Mouse (Mus musculus): Measurements from ENCODE around the gene Zbtb32. TPM values are rescaled to one million over a fixed set of nuclear protein-coding genes. Genes with fewer than 3 reads are reported as not detected.

The Zbtb32 gene
- total and polyA plus RNA-seq, 3 experiments: 20.1 to 32.8 TPM; not detected in 1

GRCm38 (mm10) chr7:30634621-30635020 lies 35.9 kb upstream of the Zbtb32 start:
- no peaks in the 10 kb centered on the region for H3K79me2 ChIP-seq (ENCODE audit: control insufficient read depth, insufficient read depth, low read length, poor library complexity)
- H3K27ac ChIP-seq (ENCODE audit: control insufficient read depth, low read depth, low read length): no peak overlapping the region
- no peak overlapping the region for H3K9ac ChIP-seq (ENCODE audit: control insufficient read depth, low read depth, low read length, poor library complexity, severe bottlenecking)
- H3K9me3 ChIP-seq (replicated peaks; ENCODE audit: insufficient read depth, low read length): no peaks in the 10 kb centered on the region
- TF ChIP-seq MXI1 (IDR thresholded peaks at IDR 0.05; ENCODE audit: low read depth, low read length): peak; percentile 52
- peak; percentile 57 to 85 (median 65) for TF ChIP-seq CTCF (IDR thresholded peaks at IDR 0.05 in 2 of 3, conservative IDR thresholded peaks at IDR 0.05 in 1 of 3; ENCODE audit: control insufficient read depth in 1 of 3, insufficient read depth in 1 of 3, low read depth in 2 of 3, low read length in 3 of 3, poor library complexity in 1 of 3, severe bottlenecking in 1 of 3)
- TF ChIP-seq SMC3 (IDR thresholded peaks at IDR 0.05; ENCODE audit: low read depth, low read length): peak; percentile 61
- TF ChIP-seq ZMIZ1 (IDR thresholded peaks at IDR 0.05; ENCODE audit: low read depth, low read length): no peak
- TF ChIP-seq ETS1 (IDR thresholded peaks at IDR 0.05; ENCODE audit: low read depth, low read length): no peak
- no peak for TF ChIP-seq MYC (IDR thresholded peaks at IDR 0.05; ENCODE audit: low read depth, low read length)
- TF ChIP-seq ZKSCAN1 (IDR thresholded peaks at IDR 0.05; ENCODE audit: low read depth, low read length): no peak
- no peak for TF ChIP-seq EP300 (IDR thresholded peaks at IDR 0.05; ENCODE audit: low read depth in 1 of 2, low read length in 2 of 2)
- TF ChIP-seq ELF1 (IDR thresholded peaks at IDR 0.05; ENCODE audit: low read depth, low read length): no peak
- TF ChIP-seq RAD21 (IDR thresholded peaks at IDR 0.05; ENCODE audit: low read depth, low read length): peak; percentile 21
- TF ChIP-seq MAX (IDR thresholded peaks at IDR 0.05; ENCODE audit: low read length): peak; percentile 39; the same call in 1 of the 2 replicates
- TF ChIP-seq SIN3A (IDR thresholded peaks at IDR 0.05; ENCODE audit: low read length): 0 out of 2 replicates have a peak, but pooled peaks have one; percentile 22
- peak; percentile 36 for TF ChIP-seq ZC3H11A (IDR thresholded peaks at IDR 0.05; ENCODE audit: low read depth, low read length)
- TF ChIP-seq HCFC1 (IDR thresholded peaks at IDR 0.05; ENCODE audit: low read depth, low read length): no peak
- H3K4me1 ChIP-seq (ENCODE audit: control insufficient read depth in 1 of 2, insufficient read depth in 2 of 2, low read length in 2 of 2): no peaks in the 10 kb centered on the region
- H3K27me3 ChIP-seq (ENCODE audit: control insufficient read depth in 1 of 2, insufficient read depth in 2 of 2, low read length in 2 of 2): peaks cover 6 to 12% of the 10 kb centered on the region in 2 experiments
- H3K4me3 ChIP-seq (ENCODE audit: control insufficient read depth in 1 of 2, insufficient read depth in 1 of 2, low read depth in 2 of 2, low read length in 2 of 2): no peak overlapping the region
- H3K36me3 ChIP-seq (ENCODE audit: control insufficient read depth in 1 of 2, insufficient read depth in 2 of 2, low read length in 2 of 2): no peaks in the 10 kb centered on the region
- DNase-seq (ENCODE audit: low read depth, low spot score): peak; percentile 59

GRCm38 (mm10) chr7:30633762-30634412 lies 35.2 kb upstream of the Zbtb32 start:
- H3K27ac ChIP-seq (ENCODE audit: control insufficient read depth, low read depth, low read length): no peak overlapping the region
- H3K9me3 ChIP-seq (replicated peaks; ENCODE audit: insufficient read depth, low read length): no peaks in the 10 kb centered on the region
- no peaks in the 10 kb centered on the region for H3K4me1 ChIP-seq (ENCODE audit: control insufficient read depth in 1 of 2, insufficient read depth in 2 of 2, low read length in 2 of 2)
- TF ChIP-seq RCOR1 (IDR thresholded peaks at IDR 0.05; ENCODE audit: low read depth, low read length) (no peak), NELFE (IDR thresholded peaks at IDR 0.05; ENCODE audit: low read depth, low read length) (no peak), NRF1 (IDR thresholded peaks at IDR 0.05; ENCODE audit: insufficient read depth, low read depth, low read length, poor library complexity, severe bottlenecking) (no peak)
- no peak overlapping the region for H3K9ac ChIP-seq (ENCODE audit: control insufficient read depth, low read depth, low read length, poor library complexity, severe bottlenecking)
- DNase-seq (ENCODE audit: low read depth, low spot score): no peak
- H3K4me3 ChIP-seq (ENCODE audit: control insufficient read depth in 1 of 2, insufficient read depth in 1 of 2, low read depth in 2 of 2, low read length in 2 of 2): no peak overlapping the region
- H3K27me3 ChIP-seq (ENCODE audit: control insufficient read depth in 1 of 2, insufficient read depth in 2 of 2, low read length in 2 of 2): peaks cover 6 to 12% of the 10 kb centered on the region in 2 experiments
- no peaks in the 10 kb centered on the region for H3K36me3 ChIP-seq (ENCODE audit: control insufficient read depth in 1 of 2, insufficient read depth in 2 of 2, low read length in 2 of 2)
- no peaks in the 10 kb centered on the region for H3K79me2 ChIP-seq (ENCODE audit: control insufficient read depth, insufficient read depth, low read length, poor library complexity)
